28 mouse cellular contexts compared by ENCODE assay signal in the genomic region with DNA sequence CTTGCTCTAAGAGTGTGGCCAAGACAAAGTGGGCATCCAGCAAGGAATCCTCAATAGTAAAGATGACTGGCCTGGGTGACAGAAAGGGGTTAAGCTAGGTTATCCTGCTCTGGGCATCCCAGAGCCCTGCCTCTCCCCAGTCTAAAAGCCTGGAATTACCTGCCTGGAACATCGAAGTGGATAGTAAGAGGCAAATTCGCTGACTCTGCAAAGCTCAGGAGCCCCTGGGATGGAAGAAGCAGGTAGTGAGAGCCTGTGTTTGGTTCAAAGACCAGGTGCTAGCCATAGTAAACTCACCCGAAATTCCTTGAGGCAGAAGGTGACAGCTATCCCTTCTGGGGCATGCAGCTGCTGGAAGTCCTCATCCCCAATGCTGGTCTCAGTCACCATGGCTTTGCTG. TPM values are rescaled to one million over a fixed set of nuclear protein-coding genes. Genes with fewer than 3 reads are reported as not detected.
A peak's percentile ranks its signal among the peaks of the same experiment; 100 is the strongest.
DNase-seq lines count a peak whose midpoint lies in the region; ATAC-seq and TF ChIP-seq lines count a peak whose summit lies in the region.
"Had no signal": no experiment of that assay in that cellular context is flagged by ENCODE, and none has a peak within 500 bp of the region (broad histone marks: within the 10 kb centered on the region; RNA-seq: fewer than 3 reads in every experiment).

No protein-coding gene starts in this region.

- H3K4me3 ChIP-seq in hindbrain, embryonic 12.5 days, result no peak overlapping the region
- H3K4me3 ChIP-seq in hindbrain, embryonic 14.5 days (replicated peaks; ENCODE audit: low read length), result no peak overlapping the region
- no peak overlapping the region for H3K4me3 ChIP-seq in liver, embryonic 12.5 days
- 0 out of 2 replicates have a peak overlapping the region, but pooled peaks have one; percentile 11 for H3K4me3 ChIP-seq in limb, embryonic 10.5 days
- H3K4me3 ChIP-seq in myocyte, result no peak overlapping the region
- H3K4me3 ChIP-seq: embryonic facial prominence, embryonic 13.5 days; heart, embryonic 10.5 days; lung, embryonic 15.5 days; midbrain, embryonic 15.5 days had no signal

- DNase-seq in hindbrain, embryonic 14.5 days (ENCODE audit: low spot score), result no peak
- no peak for DNase-seq in liver
- DNase-seq in limb, embryonic 10.5 days (ENCODE audit: low spot score), result no peak
- no peak for DNase-seq in thymus, postnatal 0 days (ENCODE audit: low spot score)
- DNase-seq: kidney, adult 18-20 months; kidney, postnatal 14 days; lung, postnatal 36 days had no signal

- no peak overlapping the region for H3K4me2 ChIP-seq in hindbrain, embryonic 12.5 days (replicated peaks)
- no peak overlapping the region for H3K4me2 ChIP-seq in hindbrain, embryonic 14.5 days (replicated peaks)
- H3K4me2 ChIP-seq in liver, embryonic 12.5 days, result no peak overlapping the region
- H3K4me2 ChIP-seq in myocyte (ENCODE audit: low read depth), result no peak overlapping the region
- H3K4me2 ChIP-seq: embryonic facial prominence, embryonic 13.5 days; lung, embryonic 15.5 days; midbrain, embryonic 15.5 days had no signal

- no peak overlapping the region for H3ac ChIP-seq in myocyte (ENCODE audit: control insufficient read depth, insufficient read length)

- 77% methylated on average over 3 of the region's 3 CpGs for WGBS in hindbrain, embryonic 12.5 days
- WGBS in hindbrain, embryonic 14.5 days, result 73% methylated on average over 3 of the region's 3 CpGs
- 70% methylated on average over 3 of the region's 3 CpGs for WGBS in liver, embryonic 12.5 days (ENCODE audit: insufficient replicate concordance)
- 73% methylated on average over 3 of the region's 3 CpGs for WGBS in limb, embryonic 10.5 days

- peak; percentile 9 for TF ChIP-seq POLR2A in myocyte (IDR thresholded peaks at IDR 0.05; ENCODE audit: insufficient read length, low read depth)

- H3K27ac ChIP-seq in hindbrain, embryonic 12.5 days, result no peak overlapping the region
- no peak overlapping the region for H3K27ac ChIP-seq in hindbrain, embryonic 14.5 days
- peak overlapping the region; percentile 53; the same call in 1 of the 2 replicates for H3K27ac ChIP-seq in liver, embryonic 12.5 days
- no peak overlapping the region for H3K27ac ChIP-seq in limb, embryonic 10.5 days
- H3K27ac ChIP-seq: hindbrain, postnatal 0 days; lung, embryonic 15.5 days; midbrain, embryonic 15.5 days had no signal

- peaks cover 55% of the 10 kb centered on the region for H3K36me3 ChIP-seq in hindbrain, embryonic 12.5 days
- peaks cover 44% of the 10 kb centered on the region for H3K36me3 ChIP-seq in hindbrain, embryonic 14.5 days (replicated peaks; ENCODE audit: control insufficient read depth, insufficient read depth)
- H3K36me3 ChIP-seq in liver, embryonic 12.5 days, result peaks cover 77% of the 10 kb centered on the region
- H3K36me3 ChIP-seq in limb, embryonic 10.5 days, result peaks cover 77% of the 10 kb centered on the region
- peaks cover 23% of the 10 kb centered on the region for H3K36me3 ChIP-seq in myocyte (ENCODE audit: control insufficient read depth, insufficient read depth)

- H3K9me3 ChIP-seq in hindbrain, embryonic 12.5 days (replicated peaks), result no peaks in the 10 kb centered on the region
- no peaks in the 10 kb centered on the region for H3K9me3 ChIP-seq in hindbrain, embryonic 14.5 days (ENCODE audit: control insufficient read depth, low read length)
- no peaks in the 10 kb centered on the region for H3K9me3 ChIP-seq in liver, embryonic 12.5 days (replicated peaks)
- no peaks in the 10 kb centered on the region for H3K9me3 ChIP-seq in limb, embryonic 10.5 days (replicated peaks)
- H3K9me3 ChIP-seq: embryonic facial prominence, embryonic 13.5 days; heart, embryonic 10.5 days; lung, embryonic 15.5 days; midbrain, embryonic 15.5 days had no signal

- 0 out of 2 replicates have a peak overlapping the region, but pooled peaks have one; percentile 18 for H3K9ac ChIP-seq in hindbrain, embryonic 12.5 days
- H3K9ac ChIP-seq in hindbrain, embryonic 14.5 days, result no peak overlapping the region
- peak overlapping the region; percentile 13; the same call in 1 of the 2 replicates for H3K9ac ChIP-seq in liver, embryonic 12.5 days
- H3K9ac ChIP-seq: embryonic facial prominence, embryonic 13.5 days; lung, embryonic 15.5 days; midbrain, embryonic 15.5 days had no signal

- ATAC-seq in hindbrain, embryonic 12.5 days (ENCODE audit: low FRiP score), result no peak
- no peak for ATAC-seq in hindbrain, embryonic 14.5 days (ENCODE audit: low FRiP score)
- ATAC-seq in liver, embryonic 12.5 days, result no peak
- no peak for ATAC-seq in erythroblast, adult 5-6 weeks (replicated peaks; ENCODE audit: low FRiP score, poor library complexity, severe bottlenecking)
- ATAC-seq: forebrain, embryonic 14.5 days; hindbrain, postnatal 0 days; midbrain, embryonic 15.5 days had no signal

- H3K4me1 ChIP-seq in hindbrain, embryonic 12.5 days, result peaks cover 43% of the 10 kb centered on the region
- peaks cover 28% of the 10 kb centered on the region for H3K4me1 ChIP-seq in hindbrain, embryonic 14.5 days (replicated peaks; ENCODE audit: control insufficient read depth, insufficient read depth, low read length)
- H3K4me1 ChIP-seq in liver, embryonic 12.5 days, result peaks cover 85% of the 10 kb centered on the region
- H3K4me1 ChIP-seq in limb, embryonic 10.5 days, result peaks cover 70% of the 10 kb centered on the region

- H3K27me3 ChIP-seq in hindbrain, embryonic 12.5 days, result 0 out of 2 replicates have a peak, but pooled peaks cover 2% of the 10 kb centered on the region
- no peaks in the 10 kb centered on the region for H3K27me3 ChIP-seq in hindbrain, embryonic 14.5 days (ENCODE audit: control insufficient read depth, insufficient read depth, low read length)
- no peaks in the 10 kb centered on the region for H3K27me3 ChIP-seq in liver, embryonic 12.5 days (replicated peaks)
- no peaks in the 10 kb centered on the region for H3K27me3 ChIP-seq in limb, embryonic 10.5 days (ENCODE audit: low read depth, poor library complexity, severe bottlenecking)
- no peaks in the 10 kb centered on the region for H3K27me3 ChIP-seq in myocyte (ENCODE audit: control insufficient read depth, insufficient read depth, insufficient read length)
- H3K27me3 ChIP-seq: embryonic facial prominence, embryonic 13.5 days; lung, embryonic 15.5 days; midbrain, embryonic 15.5 days had no signal

- H3K79me2 ChIP-seq in myocyte (ENCODE audit: control insufficient read depth, insufficient read depth), result peaks cover 35% of the 10 kb centered on the region

RNA-seq across cellular contexts. Expression of a gene that starts 4.3 kb away (rescaled TPM):
- polyA plus RNA-seq in hindbrain, embryonic 12.5 days (2016; fragmentation: Nextera tagmentation; extraction: Ambion mirVana), result 30.5 and 31.2 TPM in 2 replicates
- polyA plus RNA-seq in hindbrain, embryonic 14.5 days (2014; fragmentation: Nextera tagmentation; extraction: Ambion mirVana), result 19.4 and 22.5 TPM in 2 replicates
- polyA plus RNA-seq in liver, embryonic 12.5 days (2016; fragmentation: Nextera tagmentation; extraction: Ambion mirVana), result 26.5 and 26.8 TPM in 2 replicates
- polyA plus RNA-seq in limb, embryonic 10.5 days (2016; fragmentation: Nextera tagmentation; extraction: Ambion mirVana), result 58.2 and 61.5 TPM in 2 replicates
- 16.7 TPM for polyA plus RNA-seq in myocyte (2012; fragmentation: generic; extraction: Trizol)
- polyA plus RNA-seq in thymus, postnatal 0 days (2015; fragmentation: Nextera tagmentation; extraction: Ambion mirVana), result 29.8 and 33.2 TPM in 2 replicates
- total RNA-seq in erythroblast, adult 5-6 weeks (2015; ENCODE audit: low replicate concordance), result 12.7 and 23.2 TPM in 2 replicates
- 9.1 and 15.7 TPM in 2 replicates for total RNA-seq in erythroblast, adult 5-6 weeks (2017; ENCODE audit: low replicate concordance)

RNA-seq across cellular contexts. Expression of a gene that starts 5.3 kb away (rescaled TPM):
- 662 and 684 TPM in 2 replicates for polyA plus RNA-seq in hindbrain, embryonic 12.5 days (2016; fragmentation: Nextera tagmentation; extraction: Ambion mirVana)
- polyA plus RNA-seq in hindbrain, embryonic 14.5 days (2014; fragmentation: Nextera tagmentation; extraction: Ambion mirVana), result 581 and 604 TPM in 2 replicates
- polyA plus RNA-seq in liver, embryonic 12.5 days (2016; fragmentation: Nextera tagmentation; extraction: Ambion mirVana), result 572 and 577 TPM in 2 replicates
- 1,070 and 1,129 TPM in 2 replicates for polyA plus RNA-seq in limb, embryonic 10.5 days (2016; fragmentation: Nextera tagmentation; extraction: Ambion mirVana)
- polyA plus RNA-seq in myocyte (2012; fragmentation: generic; extraction: Trizol), result 702 TPM
- polyA plus RNA-seq in thymus, postnatal 0 days (2015; fragmentation: Nextera tagmentation; extraction: Ambion mirVana), result 995 and 1,030 TPM in 2 replicates
- 100 and 139 TPM in 2 replicates for total RNA-seq in erythroblast, adult 5-6 weeks (2015; ENCODE audit: low replicate concordance)
- 131 and 151 TPM in 2 replicates for total RNA-seq in erythroblast, adult 5-6 weeks (2017; ENCODE audit: low replicate concordance)

RNA-seq across cellular contexts. Expression of a gene that starts 6.1 kb away (rescaled TPM):
- 0.58 and 1.0 TPM in 2 replicates for polyA plus RNA-seq in hindbrain, embryonic 12.5 days (2016; fragmentation: Nextera tagmentation; extraction: Ambion mirVana)
- polyA plus RNA-seq in hindbrain, embryonic 14.5 days (2014; fragmentation: Nextera tagmentation; extraction: Ambion mirVana), result 0.43 and 0.68 TPM in 2 replicates
- polyA plus RNA-seq in liver, embryonic 12.5 days (2016; fragmentation: Nextera tagmentation; extraction: Ambion mirVana), result 4.3 and 4.9 TPM in 2 replicates
- 0.21 and 1.2 TPM in 2 replicates for polyA plus RNA-seq in limb, embryonic 10.5 days (2016; fragmentation: Nextera tagmentation; extraction: Ambion mirVana)
- polyA plus RNA-seq in myocyte (2012; fragmentation: generic; extraction: Trizol), result 0.67 TPM
- 322 and 323 TPM in 2 replicates for polyA plus RNA-seq in thymus, postnatal 0 days (2015; fragmentation: Nextera tagmentation; extraction: Ambion mirVana)
- total RNA-seq in erythroblast, adult 5-6 weeks (2015; ENCODE audit: low replicate concordance), result 8.8 and 25.7 TPM in 2 replicates
- 5.8 and 11.3 TPM in 2 replicates for total RNA-seq in erythroblast, adult 5-6 weeks (2017; ENCODE audit: low replicate concordance)

RNA-seq across cellular contexts. Expression of a gene that starts 16.9 kb away (rescaled TPM):
- polyA plus RNA-seq in hindbrain, embryonic 12.5 days (2016; fragmentation: Nextera tagmentation; extraction: Ambion mirVana), result 2.1 and 2.8 TPM in 2 replicates
- 0.51 and 0.53 TPM in 2 replicates for polyA plus RNA-seq in hindbrain, embryonic 14.5 days (2014; fragmentation: Nextera tagmentation; extraction: Ambion mirVana)
- polyA plus RNA-seq in liver, embryonic 12.5 days (2016; fragmentation: Nextera tagmentation; extraction: Ambion mirVana), result 0.73 and 1.3 TPM in 2 replicates
- polyA plus RNA-seq in limb, embryonic 10.5 days (2016; fragmentation: Nextera tagmentation; extraction: Ambion mirVana), result 4.3 and 6.0 TPM in 2 replicates
- polyA plus RNA-seq in myocyte (2012; fragmentation: generic; extraction: Trizol), result 11.5 TPM
- polyA plus RNA-seq in thymus, postnatal 0 days (2015; fragmentation: Nextera tagmentation; extraction: Ambion mirVana), result 2.1 and 2.5 TPM in 2 replicates
- 0.38 TPM in 1 of 2 replicates, not detected in the other for total RNA-seq in erythroblast, adult 5-6 weeks (2015; ENCODE audit: low replicate concordance)
- total RNA-seq in erythroblast, adult 5-6 weeks (2017; ENCODE audit: low replicate concordance), result not detected in 2 replicates

RNA-seq across cellular contexts. Expression of a gene that starts 17.0 kb away (rescaled TPM):
- not detected in 2 replicates for polyA plus RNA-seq in hindbrain, embryonic 12.5 days (2016; fragmentation: Nextera tagmentation; extraction: Ambion mirVana)
- polyA plus RNA-seq in hindbrain, embryonic 14.5 days (2014; fragmentation: Nextera tagmentation; extraction: Ambion mirVana), result not detected in 2 replicates
- not detected in 2 replicates for polyA plus RNA-seq in liver, embryonic 12.5 days (2016; fragmentation: Nextera tagmentation; extraction: Ambion mirVana)
- not detected in 2 replicates for polyA plus RNA-seq in limb, embryonic 10.5 days (2016; fragmentation: Nextera tagmentation; extraction: Ambion mirVana)
- polyA plus RNA-seq in myocyte (2012; fragmentation: generic; extraction: Trizol), result not detected
- not detected in 2 replicates for polyA plus RNA-seq in thymus, postnatal 0 days (2015; fragmentation: Nextera tagmentation; extraction: Ambion mirVana)
- total RNA-seq in erythroblast, adult 5-6 weeks (2015; ENCODE audit: low replicate concordance), result not detected in 2 replicates
- total RNA-seq in erythroblast, adult 5-6 weeks (2017; ENCODE audit: low replicate concordance), result not detected in 2 replicates
- total RNA-seq: adrenal gland, postnatal 25 days; gastrocnemius, adult 8-10 months; hematopoietic stem cell, adult 5-6 weeks; hindbrain, postnatal 0 days; left cerebral cortex, postnatal 14 days had no signal
- polyA plus RNA-seq: brain, embryonic 14.5 days; cortical plate, adult 2 months; embryonic facial prominence, embryonic 13.5 days; forebrain, embryonic 14.5 days; frontal cortex, adult 2 months; gonadal fat pad, adult 2 months; heart, embryonic 10.5 days; heart, postnatal 0 days; hindbrain, postnatal 0 days; lung, embryonic 15.5 days; midbrain, embryonic 15.5 days; neural tube, embryonic 14.5 days; spleen, adult 2 months had no signal

Comparison
In these comparisons a context has a peak if more than half of its experiments do, and no peak if none do; other contexts are left out.
1. RNA of a gene that starts 6.1 kb away (polyA plus RNA-seq): 322 to 323 TPM in thymus, postnatal 0 days; 4.3 to 4.9 TPM in liver, embryonic 12.5 days, 0.21 to 1.2 TPM in limb, embryonic 10.5 days, 0.67 TPM in myocyte (single experiment), 0.58 to 1.0 TPM in hindbrain, embryonic 12.5 days and 0.43 to 0.68 TPM in hindbrain, embryonic 14.5 days; every median in the first group is over 10 times any median in the second.